Mouse (Mus musculus) thymus, postnatal 0 days (tissue): ENCODE results near the gene Tmem88b. TPM values are rescaled to one million over a fixed set of nuclear protein-coding genes. Genes with fewer than 3 reads are reported as not detected.
A peak's percentile ranks its signal among the peaks of the same experiment; 100 is the strongest.

Experiments used
- DNase-seq: peaks from one replicate; pipeline ENCODE4 v3.0.0-alpha.2; 2015; ENCODE audit warnings: low spot score
- polyA plus RNA-seq: library from polyadenylated mRNA; unstranded; fragments of >200 nt; fragmentation: Nextera tagmentation; extraction: Ambion mirVana; gene quantifications from 2 replicates; pipeline ENCODE4 v1.2.1, GENCODE M21; 2015

Gene Tmem88b
- 0.05 and 0.21 TPM in 2 replicates for polyA plus RNA-seq

- no peak for DNase-seq
These were observed at the start of gene Tmem88b for GRCm38 (mm10) chr4:155785819-155786218. Tmem88b (minus strand) TSS chr4:155785874.

- peak; percentile 74 for DNase-seq
These were observed 48.2 kb upstream of the Tmem88b start for GRCm38 (mm10) chr4:155833836-155834235.

GRCm38 (mm10) chr4:155833234-155833633, 47.6 kb upstream of the Tmem88b start:
- DNase-seq = no peak

- no peak for DNase-seq
These were observed 46.6 kb upstream of the Tmem88b start for GRCm38 (mm10) chr4:155832321-155832720.

GRCm38 (mm10) chr4:155831831-155832230, 46.2 kb upstream of the Tmem88b start:
- DNase-seq = no peak

GRCm38 (mm10) chr4:155831205-155831766, 45.6 kb upstream of the Tmem88b start, which contains the start of gene Aurkaip1:
Aurkaip1 (plus strand) TSS chr4:155831272.
- peak; percentile 92 for DNase-seq

- DNase-seq = peak; percentile 13
These were observed 44.9 kb upstream of the Tmem88b start for GRCm38 (mm10) chr4:155830596-155830995.

GRCm38 (mm10) chr4:155829866-155830265, 44.2 kb upstream of the Tmem88b start:
- no peak for DNase-seq

- DNase-seq = no peak
These were observed 37.8 kb upstream of the Tmem88b start for GRCm38 (mm10) chr4:155823443-155823842.

- peak; percentile 20 for DNase-seq
These were observed 35.4 kb upstream of the Tmem88b start for GRCm38 (mm10) chr4:155821025-155821424.

- no peak for DNase-seq
These were observed 31.9 kb upstream of the Tmem88b start for GRCm38 (mm10) chr4:155817533-155817932.

- peak; percentile 60 for DNase-seq
These were observed 27.0 kb upstream of the Tmem88b start for GRCm38 (mm10) chr4:155812665-155813181.

GRCm38 (mm10) chr4:155811929-155812664, 26.4 kb upstream of the Tmem88b start, which contains the start of gene Ccnl2:
Ccnl2 (plus strand) TSS chr4:155812489.
- peak; percentile 98 for DNase-seq

- no peak for DNase-seq
These were observed 22.2 kb upstream of the Tmem88b start for GRCm38 (mm10) chr4:155807841-155808240.

GRCm38 (mm10) chr4:155803340-155804041, 17.8 kb upstream of the Tmem88b start:
- peak; percentile 96 for DNase-seq

- DNase-seq = peak; percentile 51
These were observed 17.2 kb upstream of the Tmem88b start, which contains the start of gene Mrpl20 for GRCm38 (mm10) chr4:155802741-155803339. Mrpl20 (plus strand) TSS chr4:155802878.

- DNase-seq = no peak
These were observed 16.4 kb upstream of the Tmem88b start for GRCm38 (mm10) chr4:155802075-155802474.

GRCm38 (mm10) chr4:155793730-155794129, 8.1 kb upstream of the Tmem88b start:
- no peak for DNase-seq

- DNase-seq = no peak
These were observed 5.7 kb upstream of the Tmem88b start for GRCm38 (mm10) chr4:155791240-155791933.

GRCm38 (mm10) chr4:155790650-155791161, 5.0 kb upstream of the Tmem88b start:
- DNase-seq = no peak
